Mouse (Mus musculus) liver, embryonic 13.5 days (tissue): Measurements from ENCODE around the gene Mixl1. TPM values are rescaled to one million over a fixed set of nuclear protein-coding genes. Genes with fewer than 3 reads are reported as not detected.
A peak's percentile ranks its signal among the peaks of the same experiment; 100 is the strongest.

ENCODE experiments used
- ATAC-seq: fragments of 200-750 bp; cut with Nextera tagmentation; 2 replicates; pipeline ENCODE4 v1.8.0; 2017; ENCODE audit warnings: low read depth, mild to moderate bottlenecking, moderate number of reproducible peaks, moderate library complexity
- DNase-seq: peaks from one replicate; pipeline ENCODE4 v3.0.0; 2022
- H3K27ac ChIP-seq: fragments of 300-500 bp; sonication (generic); 2 replicates; pipeline ENCODE4 v1.5.1; 2015; ENCODE audit warnings: moderate library complexity, mild to moderate bottlenecking, inconsistent platforms
- H3K27me3 ChIP-seq: fragments of 300-500 bp; sonication (generic); 2 replicates; pipeline ENCODE4 v1.6.1; 2015; ENCODE audit warnings: mild to moderate bottlenecking, inconsistent platforms
- H3K36me3 ChIP-seq: fragments of 300-500 bp; sonication (generic); 2 replicates; pipeline ENCODE4 v1.6.1; 2015; ENCODE audit warnings: mild to moderate bottlenecking, inconsistent platforms
- H3K4me1 ChIP-seq: fragments of 300-500 bp; sonication (generic); replicated peaks from 2 replicates; pipeline ENCODE4 v1.6.1; 2015; ENCODE audit warnings: inconsistent platforms
- H3K4me2 ChIP-seq: fragments of 300-500 bp; sonication (generic); 2 replicates; pipeline ENCODE4 v1.6.1; 2015; ENCODE audit warnings: inconsistent platforms, mild to moderate bottlenecking, moderate library complexity
- H3K4me3 ChIP-seq: fragments of 300-500 bp; sonication (generic); replicated peaks from 2 replicates; pipeline ENCODE4 v1.5.1; 2015; ENCODE audit warnings: mild to moderate bottlenecking, inconsistent platforms
- H3K9ac ChIP-seq: fragments of 300-500 bp; sonication (generic); 2 replicates; pipeline ENCODE4 v1.6.1; 2015; ENCODE audit warnings: mild to moderate bottlenecking, inconsistent platforms
- H3K9me3 ChIP-seq: fragments of 300-500 bp; sonication (generic); replicated peaks from 2 replicates; pipeline ENCODE4 v1.6.1; 2016; ENCODE audit warnings: inconsistent platforms
- WGBS: fragments of 180-500 bp; shearing (Covaris S2); methylation state at CpG from one replicate; pipeline ENCODE4 v1.1.7; 2015; ENCODE audit not compliant: insufficient replicate concordance; 5-methylcytosine and 5-hydroxymethylcytosine counted together
- polyA plus RNA-seq: library from polyadenylated mRNA; unstranded; fragments of >200 nt; fragmentation: Nextera tagmentation; extraction: Ambion mirVana; gene quantifications from 2 replicates; pipeline ENCODE4 v1.2.1, GENCODE M21; 2015

Mixl1 gene
- 0.92 and 1.2 TPM in 2 replicates for polyA plus RNA-seq

- Histone ChIP-seq H3K4me2 (peak within 1 kb of the TSS; percentile 64), H3K4me3 (peak within 1 kb of the TSS; percentile 51), H3K36me3 (peaks cover 4% of the 10 kb centered on the region), H3K27ac (no peak within 1 kb of the TSS), H3K9me3 (no peaks in the 10 kb centered on the region), H3K27me3 (peaks cover 62% of the 10 kb centered on the region), H3K9ac (0 out of 2 replicates have a peak within 1 kb of the TSS, but pooled peaks have one; percentile 17), H3K4me1 (peaks cover 13% of the 10 kb centered on the region; the same call in 1 of the 2 replicates)
- no peak for DNase-seq
- ATAC-seq: 0 out of 2 replicates have a peak, but pooled peaks have one; percentile 12
- WGBS: 3% methylated on average over 79 of the region's 79 CpGs
Observed at GRCm38 (mm10) chr1:180696626-180697352, at the start of gene Mixl1. Gene Mixl1 (minus strand): TSS chr1:180697034.

DNA sequence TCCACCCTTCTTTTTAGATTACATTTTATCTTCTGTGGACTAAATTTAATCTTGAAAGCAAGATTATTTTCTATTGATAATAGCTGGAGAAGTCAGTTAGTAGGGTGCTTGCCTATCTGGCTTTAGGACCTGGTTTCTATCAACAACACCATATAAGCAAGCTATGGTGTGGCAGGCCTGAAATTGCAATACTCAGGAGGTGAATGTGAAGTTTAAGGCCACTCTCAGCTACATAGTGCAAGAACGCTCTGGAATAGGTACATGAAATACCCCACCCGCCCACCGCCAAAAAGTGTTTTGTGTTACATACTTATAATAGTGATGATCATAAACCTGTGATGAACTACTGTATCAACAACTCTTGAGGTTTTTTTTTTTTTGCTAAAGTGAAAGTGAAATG lies 32.4 kb upstream of the Mixl1 start:
- H3K9me3 ChIP-seq: no peaks in the 10 kb centered on the region
- no peak overlapping the region for H3K4me3 ChIP-seq
- no peak overlapping the region for H3K9ac ChIP-seq
- peaks cover 11% of the 10 kb centered on the region for H3K36me3 ChIP-seq
- peak overlapping the region; percentile 3 for H3K27ac ChIP-seq
- no peak overlapping the region for H3K4me2 ChIP-seq
- peaks cover 61% of the 10 kb centered on the region for H3K4me1 ChIP-seq
- 78% methylated on average over 3 of the region's 3 CpGs for WGBS
- DNase-seq: no peak
- ATAC-seq: no peak
- H3K27me3 ChIP-seq: no peaks in the 10 kb centered on the region

GRCm38 (mm10) chr1:180726183-180726582 lies 29.3 kb upstream of the Mixl1 start:
- no peak for DNase-seq
- Histone ChIP-seq H3K9ac (peak overlapping the region; percentile 86), H3K4me2 (peak overlapping the region; percentile 78), H3K36me3 (no peaks in the 10 kb centered on the region), H3K9me3 (no peaks in the 10 kb centered on the region), H3K4me3 (peak overlapping the region; percentile 96), H3K4me1 (peaks cover 88% of the 10 kb centered on the region), H3K27ac (peak overlapping the region; percentile 90), H3K27me3 (no peaks in the 10 kb centered on the region)
- WGBS: under 1% methylated on average over 42 of the region's 42 CpGs
- ATAC-seq: peak; percentile 81

DNA sequence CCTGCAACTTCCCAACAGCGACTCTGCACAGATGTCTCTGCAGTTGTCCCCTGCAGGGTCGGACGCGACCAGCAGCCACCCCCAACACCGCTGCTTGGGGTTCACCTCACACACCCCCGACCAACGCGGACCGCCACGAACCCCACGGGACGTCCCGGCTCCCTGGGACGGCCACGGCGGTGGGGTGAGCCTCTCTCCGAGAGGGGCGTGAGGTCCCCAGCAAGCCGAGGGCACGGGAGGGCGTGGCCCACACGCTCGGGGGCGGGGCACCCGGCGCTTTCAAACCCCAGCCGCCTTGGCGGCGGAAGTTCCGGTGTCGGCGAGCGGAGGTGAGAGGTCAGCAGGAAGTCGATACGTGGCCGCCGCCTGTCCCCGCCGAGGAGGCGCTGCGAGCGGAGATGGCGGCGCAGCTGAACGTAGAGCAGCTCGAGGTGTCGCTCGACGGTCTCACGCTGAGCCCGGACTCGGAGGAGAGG lies 28.9 kb upstream of the Mixl1 start, which contains the start of gene Acbd3:
Gene Acbd3, plus strand, starts transcription at position 340 of the 476 bp plus-strand sequence.
- Histone ChIP-seq H3K9me3 (no peaks in the 10 kb centered on the region), H3K4me3 (peak within 1 kb of the TSS; percentile 96), H3K36me3 (no peaks in the 10 kb centered on the region), H3K9ac (peak within 1 kb of the TSS; percentile 86), H3K4me2 (peak within 1 kb of the TSS; percentile 78), H3K4me1 (peaks cover 85% of the 10 kb centered on the region), H3K27me3 (no peaks in the 10 kb centered on the region), H3K27ac (peak within 1 kb of the TSS; percentile 90)
- ATAC-seq: peak; percentile 90
- DNase-seq: peak; percentile 91
- WGBS: 1% methylated on average over 51 of the region's 52 CpGs

GRCm38 (mm10) chr1:180723701-180724238 lies 26.9 kb upstream of the Mixl1 start:
- 17% methylated on average over 1 of the region's 1 CpGs for WGBS
- DNase-seq (no peak), ATAC-seq (no peak)
- Histone ChIP-seq H3K36me3 (no peaks in the 10 kb centered on the region), H3K27me3 (no peaks in the 10 kb centered on the region), H3K27ac (peak overlapping the region; percentile 61; the same call in 1 of the 2 replicates), H3K9ac (no peak overlapping the region), H3K4me3 (no peak overlapping the region), H3K9me3 (no peaks in the 10 kb centered on the region), H3K4me2 (no peak overlapping the region), H3K4me1 (peaks cover 66% of the 10 kb centered on the region)

DNA sequence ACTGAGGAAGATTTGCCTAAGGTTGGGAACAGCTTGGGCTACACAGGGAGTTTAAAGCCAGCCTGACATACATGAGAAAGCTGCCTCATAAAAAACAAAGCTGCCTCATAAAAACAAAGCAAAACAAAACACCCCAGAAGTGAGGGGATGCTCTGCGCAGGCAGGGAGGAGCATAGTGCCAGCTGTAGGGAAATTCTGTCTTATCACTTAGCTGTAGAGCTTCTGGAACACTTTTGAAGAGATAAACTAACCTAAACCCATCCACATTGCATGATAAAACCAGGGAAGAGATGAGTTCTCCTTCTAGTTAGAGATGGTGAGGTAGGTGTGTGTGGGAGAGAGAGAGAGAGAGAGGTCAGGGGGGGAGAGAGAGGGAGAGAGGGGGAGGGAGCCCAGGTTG lies 25.8 kb upstream of the Mixl1 start:
- H3K4me1 ChIP-seq: peaks cover 54% of the 10 kb centered on the region
- peak overlapping the region; percentile 19 for H3K4me2 ChIP-seq
- H3K9me3 ChIP-seq: no peaks in the 10 kb centered on the region
- peak overlapping the region; percentile 61 for H3K27ac ChIP-seq
- H3K4me3 ChIP-seq: no peak overlapping the region
- H3K27me3 ChIP-seq: no peaks in the 10 kb centered on the region
- H3K9ac ChIP-seq: 0 out of 2 replicates have a peak overlapping the region, but pooled peaks have one; percentile 6
- ATAC-seq (peak; percentile 56), DNase-seq (peak; percentile 22)
- no peaks in the 10 kb centered on the region for H3K36me3 ChIP-seq
- WGBS: 26% methylated on average over 1 of the region's 1 CpGs

GRCm38 (mm10) chr1:180719951-180720689 lies 23.3 kb upstream of the Mixl1 start:
- no peaks in the 10 kb centered on the region for H3K9me3 ChIP-seq
- peaks cover 37% of the 10 kb centered on the region for H3K4me1 ChIP-seq
- H3K9ac ChIP-seq: no peak overlapping the region
- H3K36me3 ChIP-seq: no peaks in the 10 kb centered on the region
- H3K4me2 ChIP-seq: no peak overlapping the region
- DNase-seq: peak; percentile 68
- H3K27me3 ChIP-seq: no peaks in the 10 kb centered on the region
- H3K27ac ChIP-seq: no peak overlapping the region
- WGBS: 47% methylated on average over 5 of the region's 5 CpGs
- no peak for ATAC-seq
- H3K4me3 ChIP-seq: no peak overlapping the region

DNA sequence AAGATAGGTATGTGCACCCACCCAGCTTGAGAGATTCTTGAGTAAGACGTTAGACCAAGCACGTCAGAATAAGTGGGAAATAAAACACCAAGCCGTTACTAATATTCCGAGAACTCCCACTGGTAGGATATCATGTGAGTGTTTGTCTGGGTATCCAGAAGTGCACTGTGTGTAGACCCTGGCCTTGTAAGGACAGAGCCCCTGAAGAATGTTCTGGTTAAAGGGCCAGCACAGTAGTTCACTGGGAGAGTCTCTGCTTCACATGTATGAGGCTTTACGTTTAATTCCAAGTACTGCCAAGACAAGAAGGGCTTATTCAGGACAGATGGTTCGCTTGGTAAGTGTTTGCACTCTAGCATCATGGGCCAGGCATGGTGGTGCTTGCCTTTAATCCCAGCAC lies 22.6 kb upstream of the Mixl1 start:
- no peak for DNase-seq
- no peak for ATAC-seq
- H3K9ac ChIP-seq: no peak overlapping the region
- H3K9me3 ChIP-seq: no peaks in the 10 kb centered on the region
- H3K36me3 ChIP-seq: no peaks in the 10 kb centered on the region
- H3K27ac ChIP-seq: no peak overlapping the region
- H3K4me1 ChIP-seq: peaks cover 34% of the 10 kb centered on the region
- no peaks in the 10 kb centered on the region for H3K27me3 ChIP-seq
- WGBS: 70% methylated on average over 6 of the region's 6 CpGs
- H3K4me3 ChIP-seq: no peak overlapping the region
- H3K4me2 ChIP-seq: no peak overlapping the region

DNA sequence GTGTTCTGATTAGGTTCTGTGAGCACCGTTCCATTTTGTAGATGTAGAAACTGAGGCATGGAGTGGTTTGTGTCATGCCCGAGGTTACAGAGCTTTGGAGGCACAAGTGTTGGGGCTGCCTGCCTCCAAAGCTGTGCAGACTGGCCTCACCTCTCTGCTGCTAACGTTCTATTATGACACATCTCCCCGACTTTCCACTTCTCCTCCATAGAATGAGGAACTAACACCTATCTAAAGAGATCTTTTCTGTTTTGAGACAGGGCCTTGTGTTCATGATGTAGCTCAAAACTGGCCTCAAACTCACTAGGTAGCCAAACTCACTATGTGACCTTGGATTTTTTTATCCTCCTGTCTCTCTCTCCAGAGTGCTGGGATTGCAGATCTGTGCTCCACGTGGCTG lies 21.9 kb upstream of the Mixl1 start:
- DNase-seq (no peak), ATAC-seq (no peak)
- no peaks in the 10 kb centered on the region for H3K27me3 ChIP-seq
- no peak overlapping the region for H3K9ac ChIP-seq
- H3K4me1 ChIP-seq: peaks cover 29% of the 10 kb centered on the region
- H3K9me3 ChIP-seq: no peaks in the 10 kb centered on the region
- H3K27ac ChIP-seq: no peak overlapping the region; the same call in 1 of the 2 replicates
- H3K4me2 ChIP-seq: no peak overlapping the region
- no peaks in the 10 kb centered on the region for H3K36me3 ChIP-seq
- no peak overlapping the region for H3K4me3 ChIP-seq
- WGBS: 45% methylated on average over 5 of the region's 5 CpGs

- Histone ChIP-seq H3K4me1 (peaks cover 28% of the 10 kb centered on the region), H3K36me3 (no peaks in the 10 kb centered on the region), H3K27me3 (no peaks in the 10 kb centered on the region; the same call in 1 of the 2 replicates), H3K27ac (no peak overlapping the region), H3K4me2 (no peak overlapping the region), H3K9ac (no peak overlapping the region), H3K4me3 (no peak overlapping the region), H3K9me3 (no peaks in the 10 kb centered on the region)
- peak; percentile 33; the same call in 1 of the 2 replicates for ATAC-seq
- 42% methylated on average over 14 of the region's 14 CpGs for WGBS
- DNase-seq: no peak
Observed at GRCm38 (mm10) chr1:180708935-180709776, 12.3 kb upstream of the Mixl1 start.
